Mouse (Mus musculus) effector memory CD4-positive, alpha-beta T cell, adult 5 months (primary cell): Measurements from ENCODE around the gene Bmi1. TPM values are rescaled to one million over a fixed set of nuclear protein-coding genes. Genes with fewer than 3 reads are reported as not detected.

Experiments
- polyA plus RNA-seq: library from polyadenylated mRNA; unstranded; fragments of 100-300 nt; shearing (Covaris generic); gene quantifications from one replicate; pipeline ENCODE4 v1.2.1, GENCODE M21; 2017

The Bmi1 gene
- 56.3 TPM for polyA plus RNA-seq

DNA sequence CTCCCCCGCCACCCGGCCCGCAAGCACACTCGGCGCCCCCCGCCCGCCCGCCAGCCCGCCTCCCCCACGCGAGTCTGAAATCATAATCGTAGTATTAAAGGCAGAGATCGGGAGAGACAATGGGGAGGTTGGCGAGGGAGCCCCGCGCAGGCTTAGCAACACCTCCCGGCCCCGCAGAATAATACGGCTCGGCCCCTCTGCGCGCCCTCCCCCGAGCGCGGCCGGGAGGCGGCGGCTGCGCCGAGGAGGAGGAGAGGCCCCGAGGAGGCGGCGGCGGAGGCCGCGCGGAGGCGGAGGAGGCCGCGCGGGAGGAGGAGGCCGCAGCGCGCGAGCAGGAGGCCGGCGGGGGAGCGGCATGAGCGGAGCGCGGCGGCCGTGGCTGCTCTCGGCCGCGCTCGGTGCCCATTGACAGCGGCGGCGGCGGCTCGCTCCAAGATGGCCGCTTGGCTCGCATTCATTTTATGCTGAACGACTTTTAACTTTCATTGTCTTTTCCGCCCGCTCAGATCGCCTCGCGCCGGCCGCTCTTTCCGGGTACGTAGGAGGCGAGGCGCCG is at the start of gene Bmi1:
Gene Bmi1 (plus strand): TSS at position 83 of the 556 bp plus-strand sequence.

DNA sequence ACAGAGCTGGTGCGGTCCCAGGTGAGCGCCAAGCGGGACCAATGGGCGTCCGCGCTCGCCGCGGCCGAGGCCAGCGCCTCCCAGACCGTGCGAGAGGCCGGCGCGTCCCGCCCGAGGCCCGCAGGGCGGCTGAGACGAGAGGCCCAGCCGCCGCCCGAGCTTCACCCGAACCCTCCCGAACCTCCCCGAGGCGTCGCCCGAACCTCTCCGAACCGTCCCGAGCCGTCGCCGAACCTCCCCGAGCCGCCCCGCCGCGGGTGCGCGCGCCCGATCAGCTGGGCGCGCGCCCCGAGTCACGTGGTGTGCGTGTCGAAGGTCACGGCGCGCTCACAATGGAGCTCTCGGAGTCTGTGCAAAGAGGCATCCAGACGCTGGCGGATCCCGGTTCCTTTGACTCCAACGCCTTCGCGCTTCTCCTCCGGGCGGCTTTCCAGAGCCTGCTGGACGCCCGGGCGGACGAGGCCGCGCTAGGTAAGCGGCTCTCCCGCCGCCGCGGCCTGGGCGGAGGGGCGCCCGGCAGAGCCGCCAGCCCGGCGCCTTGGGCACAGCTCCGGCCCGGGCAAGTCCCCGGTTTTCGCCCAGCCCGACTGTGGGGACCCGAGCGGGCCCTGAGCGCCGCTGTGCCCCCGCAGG is 4.6 kb upstream of the Bmi1 start, which contains the start of gene Commd3:
Gene Commd3 (plus strand): TSS at position 252 of the 633 bp plus-strand sequence.

DNA sequence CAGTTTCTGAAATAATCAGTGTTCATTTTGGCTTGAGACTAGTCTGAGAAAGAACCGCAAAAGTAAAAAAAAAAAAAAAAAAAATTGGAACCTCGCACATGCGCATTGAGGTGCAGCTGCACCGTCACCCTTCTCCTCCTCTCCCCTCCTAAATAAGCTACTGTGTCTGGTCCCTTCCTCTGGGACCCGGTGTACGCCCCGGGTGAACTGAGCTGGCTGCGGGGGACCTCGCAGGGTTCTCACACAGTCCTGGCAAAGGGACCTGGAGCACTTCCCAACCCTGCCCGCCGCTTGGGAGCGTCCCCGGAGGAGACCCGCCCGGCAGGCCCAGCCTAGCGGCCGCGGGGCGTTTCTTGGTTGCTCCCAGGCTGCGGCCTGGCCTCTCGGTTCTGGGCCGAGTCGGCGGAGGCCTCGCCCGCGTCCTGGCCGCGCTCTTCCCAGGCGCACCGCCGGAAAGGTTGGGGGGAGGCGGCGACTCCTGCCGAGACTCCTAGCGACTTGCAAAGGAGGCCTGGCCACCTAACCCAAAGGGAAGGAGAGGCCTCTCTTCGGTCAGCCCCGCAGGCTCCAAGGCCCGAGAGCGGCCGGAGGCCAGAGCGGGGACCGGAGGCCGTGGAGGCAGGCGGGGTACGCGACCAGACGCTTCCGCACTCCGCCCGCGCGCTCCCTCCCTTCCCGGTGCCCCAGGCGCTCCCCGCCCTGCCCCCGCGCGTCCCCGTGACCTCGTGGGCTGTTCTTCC is 17.2 kb downstream of the Bmi1 start, which contains the start of gene Spag6:
Gene Spag6 (plus strand): TSS at position 162 of the 740 bp plus-strand sequence.

Other genes with a start within 250 kb of the Bmi1 start
- gene Commd3, start 4.6 kb upstream of the Bmi1 start, polyA plus RNA-seq: 86.0 TPM
- not detected for gene Spag6, start 17.0 kb downstream of the Bmi1 start, polyA plus RNA-seq